In genomic region chr11:97654210-97654609, GRCm38 (mm10) we compare ENCODE assay signal across 31 mouse cellular contexts. TPM values are rescaled to one million over a fixed set of nuclear protein-coding genes. Genes with fewer than 3 reads are reported as not detected.
"Had no signal": no experiment of that assay in that cellular context is flagged by ENCODE, and none has a peak within 500 bp of the region (broad histone marks: within the 10 kb centered on the region; RNA-seq: fewer than 3 reads in every experiment).

No protein-coding gene starts in this region.

- H3K27me3 ChIP-seq: limb, embryonic 12.5 days; limb, embryonic 13.5 days; limb, embryonic 15.5 days; lung, embryonic 15.5 days; midbrain, embryonic 13.5 days; neural tube, embryonic 12.5 days had no signal

- H3K9me3 ChIP-seq: limb, embryonic 10.5 days; limb, embryonic 12.5 days; limb, embryonic 15.5 days; liver, embryonic 12.5 days; liver, embryonic 13.5 days; liver, embryonic 15.5 days; lung, embryonic 15.5 days; midbrain, embryonic 10.5 days; midbrain, embryonic 12.5 days; midbrain, embryonic 13.5 days; neural tube, embryonic 12.5 days had no signal

- H3K4me3 ChIP-seq: limb, embryonic 10.5 days; limb, embryonic 12.5 days; limb, embryonic 13.5 days; limb, embryonic 15.5 days; liver, embryonic 12.5 days; liver, embryonic 13.5 days; liver, embryonic 15.5 days; lung, embryonic 15.5 days; megakaryocyte, embryonic 14.5 days; midbrain, embryonic 10.5 days; midbrain, embryonic 12.5 days; midbrain, embryonic 13.5 days; myocyte; neural tube, embryonic 12.5 days had no signal

- DNase-seq: left cerebral cortex, postnatal 4 days; liver; liver, embryonic 13.5 days; liver, postnatal 0 days; lung, adult 18-20 months; lung, adult 2 months; lung, embryonic 14.5 days; lung, postnatal 10 days; lung, postnatal 14 days; lung, postnatal 36 days; lung, postnatal 4 days; midbrain, embryonic 14.5 days had no signal

- H3K36me3 ChIP-seq: limb, embryonic 12.5 days; limb, embryonic 13.5 days; liver, embryonic 12.5 days; liver, embryonic 13.5 days; liver, embryonic 15.5 days; lung, embryonic 15.5 days; midbrain, embryonic 10.5 days; midbrain, embryonic 12.5 days; midbrain, embryonic 13.5 days; neural tube, embryonic 12.5 days had no signal

- H3K27ac ChIP-seq: limb, embryonic 10.5 days; limb, embryonic 12.5 days; limb, embryonic 13.5 days; limb, embryonic 15.5 days; liver, embryonic 12.5 days; liver, embryonic 13.5 days; liver, embryonic 14.5 days; liver, embryonic 15.5 days; lung, embryonic 15.5 days; macrophage; midbrain, embryonic 10.5 days; midbrain, embryonic 12.5 days; midbrain, embryonic 13.5 days; neural tube, embryonic 12.5 days had no signal

- H3K4me2 ChIP-seq: limb, embryonic 12.5 days; limb, embryonic 13.5 days; limb, embryonic 15.5 days; liver, embryonic 11.5 days; liver, embryonic 12.5 days; liver, embryonic 13.5 days; liver, embryonic 15.5 days; lung, embryonic 14.5 days; lung, embryonic 15.5 days; midbrain, embryonic 12.5 days; midbrain, embryonic 13.5 days; neural tube, embryonic 12.5 days had no signal

- ATAC-seq: liver, embryonic 12.5 days; liver, postnatal 0 days; lung, postnatal 0 days; midbrain, embryonic 13.5 days; midbrain, embryonic 16.5 days had no signal

- H3K9ac ChIP-seq: limb, embryonic 12.5 days; limb, embryonic 13.5 days; limb, embryonic 15.5 days; liver, embryonic 12.5 days; liver, embryonic 13.5 days; liver, embryonic 14.5 days; liver, embryonic 15.5 days; liver, postnatal 0 days; lung, embryonic 14.5 days; lung, embryonic 15.5 days; midbrain, embryonic 12.5 days; midbrain, embryonic 13.5 days; neural tube, embryonic 12.5 days had no signal

RNA-seq across cellular contexts. Expression of gene Pcgf2, which starts 46.1 kb away (rescaled TPM):
- total RNA-seq: monocyte, adult 5-6 weeks had no signal
